Mouse (Mus musculus): ENCODE data around the gene Ptprk. TPM values are rescaled to one million over a fixed set of nuclear protein-coding genes. Genes with fewer than 3 reads are reported as not detected.

The Ptprk gene
- polyA plus RNA-seq (2014; fragmentation: Nextera tagmentation; extraction: Ambion mirVana) = 22.3 and 27.6 TPM in 2 replicates

DNA sequence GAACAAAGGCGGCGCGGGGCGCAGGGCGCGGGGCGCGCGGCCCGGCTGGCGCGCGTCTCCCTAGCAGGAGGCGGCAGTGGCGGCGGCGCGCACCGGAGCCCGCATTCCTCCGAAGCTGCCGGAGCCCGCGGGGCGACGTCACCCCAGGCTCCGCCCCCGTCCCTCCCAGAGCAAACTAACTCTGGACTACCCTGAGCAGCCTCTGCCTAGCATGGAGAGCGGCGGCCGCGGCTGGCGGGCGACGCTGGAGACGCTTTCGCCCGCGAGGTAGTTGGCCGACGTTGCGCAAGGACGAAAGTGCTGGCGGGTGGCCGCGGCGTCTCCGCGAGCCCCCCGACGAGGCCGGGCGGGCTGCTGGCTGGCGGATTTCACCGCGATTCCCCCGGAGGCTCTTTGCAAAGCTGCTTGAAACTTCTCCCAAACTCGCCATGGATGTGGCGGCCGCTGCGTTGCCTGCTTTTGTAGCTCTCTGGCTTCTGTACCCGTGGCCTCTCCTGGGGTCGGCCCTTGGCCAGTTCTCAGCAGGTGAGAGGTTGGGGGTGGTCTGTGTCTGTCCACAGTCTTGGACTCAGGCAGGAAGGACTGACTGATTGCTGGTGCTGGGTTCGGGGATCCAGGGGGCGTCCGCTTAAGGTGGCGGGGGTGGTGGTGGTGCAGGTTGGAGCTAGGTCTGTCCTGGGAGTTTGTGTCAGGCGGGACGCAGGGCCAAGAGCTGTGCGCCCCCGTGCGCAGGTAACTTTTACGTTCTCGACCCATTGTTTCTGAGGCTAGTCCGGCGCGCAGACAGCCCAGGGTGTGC lies at the start of gene Ptprk:
Gene Ptprk, plus strand, starts transcription at position 168 of the 799 bp plus-strand sequence.
- Histone ChIP-seq H3K4me1 (ENCODE audit: control insufficient read depth, insufficient read depth, low read length) (no peaks in the 10 kb centered on the region), H3K9ac (replicated peaks; ENCODE audit: low read length) (peak within 1 kb of the TSS; percentile 93), H3K4me2 (ENCODE audit: low read depth, low read length) (peak within 1 kb of the TSS; percentile 80), H3K36me3 (replicated peaks; ENCODE audit: control insufficient read depth, insufficient read depth, low read depth, low read length) (no peaks in the 10 kb centered on the region), H3K9me3 (replicated peaks; ENCODE audit: control insufficient read depth, low read length) (no peaks in the 10 kb centered on the region), H3K27ac (replicated peaks; ENCODE audit: low read depth, low read length) (peak within 1 kb of the TSS; percentile 85), H3K4me3 (ENCODE audit: low read depth, low read length) (peak within 1 kb of the TSS; percentile 75), H3K27me3 (ENCODE audit: control insufficient read depth, insufficient read depth, low read length) (no peaks in the 10 kb centered on the region)
- DNase-seq (ENCODE audit: low spot score) (peak; percentile 95), ATAC-seq (replicated peaks; ENCODE audit: insufficient number of reproducible peaks, low FRiP score, low TSS enrichment, low read depth) (peak; percentile 98)
- under 1% methylated on average over 71 of the region's 77 CpGs for WGBS

GRCm38 (mm10) chr10:28027791-28028190 lies 46.8 kb upstream of the Ptprk start:
- WGBS = 75% methylated on average over 2 of the region's 2 CpGs
- H3K36me3 ChIP-seq (replicated peaks; ENCODE audit: control insufficient read depth, insufficient read depth, low read depth, low read length) = no peaks in the 10 kb centered on the region
- no peaks in the 10 kb centered on the region for H3K9me3 ChIP-seq (replicated peaks; ENCODE audit: control insufficient read depth, low read length)
- no peaks in the 10 kb centered on the region for H3K4me1 ChIP-seq (ENCODE audit: control insufficient read depth, insufficient read depth, low read length)
- H3K4me2 ChIP-seq (ENCODE audit: low read depth, low read length) = no peak overlapping the region
- DNase-seq (ENCODE audit: low spot score) (no peak), ATAC-seq (replicated peaks; ENCODE audit: insufficient number of reproducible peaks, low FRiP score, low TSS enrichment, low read depth) (no peak)
- no peak overlapping the region for H3K27ac ChIP-seq (replicated peaks; ENCODE audit: low read depth, low read length)
- H3K9ac ChIP-seq (replicated peaks; ENCODE audit: low read length) = no peak overlapping the region
- no peaks in the 10 kb centered on the region for H3K27me3 ChIP-seq (ENCODE audit: control insufficient read depth, insufficient read depth, low read length)
- no peak overlapping the region for H3K4me3 ChIP-seq (ENCODE audit: low read depth, low read length)

DNA sequence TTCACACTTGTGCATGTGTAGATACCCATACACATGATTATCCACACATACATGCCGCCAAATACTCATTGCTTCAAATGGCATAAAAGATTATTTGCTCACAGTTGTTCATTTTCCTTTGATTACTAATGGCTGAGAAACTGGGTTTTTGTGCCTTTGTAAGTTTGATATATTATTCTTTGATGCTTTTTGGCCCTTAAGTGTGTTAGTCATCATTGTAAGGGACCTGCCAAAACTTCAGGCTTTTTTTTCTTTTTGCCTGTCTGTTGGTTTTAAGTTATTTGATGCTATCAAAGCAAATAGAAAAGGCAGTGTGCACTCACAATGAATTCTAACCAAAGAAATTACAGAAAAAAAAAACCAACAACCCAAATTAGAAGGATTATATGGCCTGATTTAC lies 38.2 kb upstream of the Ptprk start:
- 93% methylated on average over 1 of the region's 1 CpGs for WGBS
- H3K27me3 ChIP-seq (ENCODE audit: control insufficient read depth, insufficient read depth, low read length) = no peaks in the 10 kb centered on the region
- no peak overlapping the region for H3K27ac ChIP-seq (replicated peaks; ENCODE audit: low read depth, low read length)
- no peak overlapping the region for H3K4me3 ChIP-seq (ENCODE audit: low read depth, low read length)
- no peaks in the 10 kb centered on the region for H3K9me3 ChIP-seq (replicated peaks; ENCODE audit: control insufficient read depth, low read length)
- DNase-seq (ENCODE audit: low spot score) (no peak), ATAC-seq (replicated peaks; ENCODE audit: insufficient number of reproducible peaks, low FRiP score, low TSS enrichment, low read depth) (no peak)
- H3K9ac ChIP-seq (replicated peaks; ENCODE audit: low read length) = no peak overlapping the region
- no peaks in the 10 kb centered on the region for H3K36me3 ChIP-seq (replicated peaks; ENCODE audit: control insufficient read depth, insufficient read depth, low read depth, low read length)
- no peaks in the 10 kb centered on the region for H3K4me1 ChIP-seq (ENCODE audit: control insufficient read depth, insufficient read depth, low read length)
- H3K4me2 ChIP-seq (ENCODE audit: low read depth, low read length) = no peak overlapping the region

GRCm38 (mm10) chr10:28054764-28055163 lies 19.9 kb upstream of the Ptprk start:
- Histone ChIP-seq H3K36me3 (replicated peaks; ENCODE audit: control insufficient read depth, insufficient read depth, low read depth, low read length) (no peaks in the 10 kb centered on the region), H3K4me1 (ENCODE audit: control insufficient read depth, insufficient read depth, low read length) (no peaks in the 10 kb centered on the region), H3K4me2 (ENCODE audit: low read depth, low read length) (no peak overlapping the region), H3K9me3 (replicated peaks; ENCODE audit: control insufficient read depth, low read length) (no peaks in the 10 kb centered on the region), H3K4me3 (ENCODE audit: low read depth, low read length) (no peak overlapping the region), H3K9ac (replicated peaks; ENCODE audit: low read length) (no peak overlapping the region), H3K27me3 (ENCODE audit: control insufficient read depth, insufficient read depth, low read length) (no peaks in the 10 kb centered on the region), H3K27ac (replicated peaks; ENCODE audit: low read depth, low read length) (no peak overlapping the region)
- 75% methylated on average over 4 of the region's 4 CpGs for WGBS
- no peak for ATAC-seq (replicated peaks; ENCODE audit: insufficient number of reproducible peaks, low FRiP score, low TSS enrichment, low read depth)
- no peak for DNase-seq (ENCODE audit: low spot score)

DNA sequence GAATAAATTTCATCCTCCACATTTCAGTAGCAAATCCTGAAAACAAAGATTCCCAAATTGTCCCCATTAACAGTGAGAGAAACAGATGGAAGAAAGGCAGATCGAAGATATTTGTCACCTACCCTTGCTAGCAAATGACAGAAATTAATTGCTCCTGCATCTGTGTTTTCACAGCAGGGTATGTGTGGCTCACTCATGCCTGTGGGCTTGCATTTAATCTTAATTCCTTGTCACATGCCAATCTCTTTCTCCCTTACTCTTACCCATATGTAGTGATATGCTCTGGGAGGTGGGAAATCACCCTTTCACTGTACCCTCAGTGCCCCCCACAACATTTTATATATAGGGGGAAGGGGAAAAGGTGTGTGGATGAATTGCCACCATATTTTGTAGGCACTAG lies 15.4 kb upstream of the Ptprk start:
- no peaks in the 10 kb centered on the region for H3K27me3 ChIP-seq (ENCODE audit: control insufficient read depth, insufficient read depth, low read length)
- no peak overlapping the region for H3K27ac ChIP-seq (replicated peaks; ENCODE audit: low read depth, low read length)
- DNase-seq (ENCODE audit: low spot score) (no peak), ATAC-seq (replicated peaks; ENCODE audit: insufficient number of reproducible peaks, low FRiP score, low TSS enrichment, low read depth) (no peak)
- H3K36me3 ChIP-seq (replicated peaks; ENCODE audit: control insufficient read depth, insufficient read depth, low read depth, low read length) = no peaks in the 10 kb centered on the region
- no peak overlapping the region for H3K4me2 ChIP-seq (ENCODE audit: low read depth, low read length)
- no peaks in the 10 kb centered on the region for H3K9me3 ChIP-seq (replicated peaks; ENCODE audit: control insufficient read depth, low read length)
- no peaks in the 10 kb centered on the region for H3K4me1 ChIP-seq (ENCODE audit: control insufficient read depth, insufficient read depth, low read length)
- no peak overlapping the region for H3K9ac ChIP-seq (replicated peaks; ENCODE audit: low read length)
- no peak overlapping the region for H3K4me3 ChIP-seq (ENCODE audit: low read depth, low read length)
- WGBS = 83% methylated on average over 1 of the region's 1 CpGs

GRCm38 (mm10) chr10:28067997-28068396 lies 6.6 kb upstream of the Ptprk start:
- WGBS = 89% methylated on average over 5 of the region's 5 CpGs

DNA sequence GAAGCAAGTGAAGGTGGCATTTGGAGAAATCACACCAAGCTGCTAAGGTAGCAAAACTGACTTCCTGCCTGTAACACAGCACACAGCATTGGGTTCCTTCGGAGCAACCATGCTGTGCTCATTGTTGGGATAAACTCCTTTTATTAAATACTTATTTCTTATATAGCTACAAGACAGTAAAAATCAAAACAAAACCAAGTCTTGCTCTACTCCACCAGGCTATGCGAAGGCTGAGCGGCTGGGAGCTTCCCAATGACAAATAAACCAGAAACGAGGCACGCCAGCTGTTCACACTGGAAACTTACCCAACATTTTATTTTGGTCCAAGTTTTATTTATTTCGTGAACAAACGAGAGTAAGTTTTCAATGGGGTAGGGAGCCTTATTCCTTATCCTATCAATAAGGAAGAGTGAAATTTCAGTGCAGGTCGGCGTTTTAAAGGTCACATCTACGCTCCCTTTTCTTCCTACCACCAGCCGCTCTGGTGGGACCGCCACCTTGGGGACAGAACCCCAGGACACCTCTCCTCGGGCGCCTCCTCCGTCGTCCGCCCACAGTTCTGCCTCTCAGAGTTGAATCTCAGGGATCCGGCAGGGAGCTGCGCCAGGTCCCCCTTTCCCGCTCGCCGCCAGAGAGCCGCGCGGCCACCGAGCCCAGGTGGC lies 498 bp upstream of the Ptprk start:
- Histone ChIP-seq H3K9me3 (replicated peaks; ENCODE audit: control insufficient read depth, low read length) (no peaks in the 10 kb centered on the region), H3K27me3 (ENCODE audit: control insufficient read depth, insufficient read depth, low read length) (no peaks in the 10 kb centered on the region), H3K4me1 (ENCODE audit: control insufficient read depth, insufficient read depth, low read length) (no peaks in the 10 kb centered on the region), H3K4me2 (ENCODE audit: low read depth, low read length) (peak overlapping the region; percentile 80), H3K36me3 (replicated peaks; ENCODE audit: control insufficient read depth, insufficient read depth, low read depth, low read length) (no peaks in the 10 kb centered on the region), H3K9ac (replicated peaks; ENCODE audit: low read length) (peak overlapping the region; percentile 93), H3K4me3 (ENCODE audit: low read depth, low read length) (peak overlapping the region; percentile 75), H3K27ac (replicated peaks; ENCODE audit: low read depth, low read length) (peak overlapping the region; percentile 85)
- no peak for ATAC-seq (replicated peaks; ENCODE audit: insufficient number of reproducible peaks, low FRiP score, low TSS enrichment, low read depth)
- WGBS = under 1% methylated on average over 26 of the region's 26 CpGs
- DNase-seq (ENCODE audit: low spot score) = peak; percentile 63

More at GRCm38 (mm10) chr10:28067997-28068396, 6.6 kb upstream of the Ptprk start:
- H3K4me3 ChIP-seq (ENCODE audit: low read depth, low read length) = no peak overlapping the region
- no peak overlapping the region for H3K9ac ChIP-seq (replicated peaks; ENCODE audit: low read length)
- H3K4me2 ChIP-seq (ENCODE audit: low read depth, low read length) = no peak overlapping the region
- H3K27me3 ChIP-seq (ENCODE audit: control insufficient read depth, insufficient read depth, low read length) = no peaks in the 10 kb centered on the region
- no peaks in the 10 kb centered on the region for H3K9me3 ChIP-seq (replicated peaks; ENCODE audit: control insufficient read depth, low read length)
- no peak overlapping the region for H3K27ac ChIP-seq (replicated peaks; ENCODE audit: low read depth, low read length)
- H3K4me1 ChIP-seq (ENCODE audit: control insufficient read depth, insufficient read depth, low read length) = no peaks in the 10 kb centered on the region
- H3K36me3 ChIP-seq (replicated peaks; ENCODE audit: control insufficient read depth, insufficient read depth, low read depth, low read length) = no peaks in the 10 kb centered on the region
- DNase-seq (ENCODE audit: low spot score) (no peak), ATAC-seq (replicated peaks; ENCODE audit: insufficient number of reproducible peaks, low FRiP score, low TSS enrichment, low read depth) (no peak)

DNA sequence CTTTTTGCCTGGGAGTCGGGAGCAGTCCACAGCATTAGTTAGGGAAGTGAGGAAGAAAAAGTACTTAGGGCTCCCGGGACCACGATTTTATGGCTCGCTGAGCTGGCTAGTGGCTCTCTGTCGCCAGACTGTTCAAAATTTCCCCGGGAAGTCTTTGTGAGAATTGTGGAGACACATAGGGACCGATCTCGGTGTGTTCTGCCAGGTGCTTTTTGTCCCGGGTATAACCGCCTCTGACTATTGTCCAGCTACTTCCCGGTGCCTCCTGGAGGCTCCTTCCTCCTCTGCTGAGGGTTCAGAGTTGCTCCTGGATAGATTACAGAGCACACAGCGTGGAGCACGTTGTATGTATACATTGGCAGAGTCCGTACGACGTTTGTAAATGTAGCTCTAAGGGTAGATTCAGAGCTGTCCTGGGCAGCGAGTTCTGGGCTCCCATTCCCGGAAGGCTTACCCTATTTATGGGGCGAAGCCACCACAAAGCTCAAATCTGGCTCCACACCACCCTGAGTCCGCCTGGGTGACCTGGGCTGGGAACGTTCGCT lies 943 bp downstream of the Ptprk start:
- Histone ChIP-seq H3K4me1 (ENCODE audit: control insufficient read depth, insufficient read depth, low read length) (no peaks in the 10 kb centered on the region), H3K27ac (replicated peaks; ENCODE audit: low read depth, low read length) (peak overlapping the region; percentile 85; the same call in 1 of the 2 replicates), H3K4me3 (ENCODE audit: low read depth, low read length) (peak overlapping the region; percentile 75), H3K36me3 (replicated peaks; ENCODE audit: control insufficient read depth, insufficient read depth, low read depth, low read length) (no peaks in the 10 kb centered on the region), H3K27me3 (ENCODE audit: control insufficient read depth, insufficient read depth, low read length) (no peaks in the 10 kb centered on the region), H3K4me2 (ENCODE audit: low read depth, low read length) (peak overlapping the region; percentile 80), H3K9me3 (replicated peaks; ENCODE audit: control insufficient read depth, low read length) (no peaks in the 10 kb centered on the region), H3K9ac (replicated peaks; ENCODE audit: low read length) (peak overlapping the region; percentile 93)
- peak; percentile 39 for DNase-seq (ENCODE audit: low spot score)
- under 1% methylated on average over 22 of the region's 22 CpGs for WGBS
- no peak for ATAC-seq (replicated peaks; ENCODE audit: insufficient number of reproducible peaks, low FRiP score, low TSS enrichment, low read depth)
